Mouse (Mus musculus) megakaryocyte, embryonic 14.5 days (primary cell): Measurements from ENCODE around the gene Amtn. TPM values are rescaled to one million over a fixed set of nuclear protein-coding genes. Genes with fewer than 3 reads are reported as not detected.
"Not testable (repeated sequence)": the region's sequence is repeated elsewhere in the genome, so short reads cannot be mapped to it uniquely, and the experiment has no call there.

Experiments used
- H3K27me3 ChIP-seq: replicated peaks from 2 replicates; pipeline ENCODE3; 2012; ENCODE audit warnings: inconsistent platforms
- H3K36me3 ChIP-seq: replicated peaks from 2 replicates; pipeline ENCODE3; 2012; ENCODE audit warnings: low read length, inconsistent platforms, mixed read lengths
- H3K4me1 ChIP-seq: 2 replicates; pipeline ENCODE4 v1.6.1; 2012; ENCODE audit warnings: inconsistent platforms
- H3K4me3 ChIP-seq: replicated peaks from 2 replicates; pipeline ENCODE3; 2012; ENCODE audit warnings: moderate library complexity, mild to moderate bottlenecking, inconsistent platforms
- H3K9me3 ChIP-seq: 2 replicates; pipeline ENCODE4 v1.6.1; 2012; ENCODE audit warnings: inconsistent platforms
- FLI1 ChIP-seq: IDR thresholded peaks from 2 replicates; pipeline ENCODE4 v1.6.1; 2012; ENCODE audit warnings: low read length, inconsistent platforms, mixed read lengths
- GATA1 ChIP-seq: IDR thresholded peaks from 3 replicates; pipeline ENCODE4 v1.6.1; 2012; ENCODE audit warnings: mixed read lengths, low read length, inconsistent platforms, borderline replicate concordance
- polyA plus RNA-seq: library from polyadenylated mRNA; stranded (reverse); fragments of >175 nt; gene quantifications from 2 replicates; pipeline ENCODE4 v1.2.3, GENCODE M21; 2012; ENCODE audit warnings: low replicate concordance; ENCODE audit not compliant: insufficient read depth

Amtn gene
- polyA plus RNA-seq, 1 experiment, result not detected

- Histone ChIP-seq H3K9me3 (no peaks in the 10 kb centered on the region), H3K36me3 (no peaks in the 10 kb centered on the region), H3K4me1 (no peaks in the 10 kb centered on the region), H3K4me3 (no peak overlapping the region), H3K27me3 (no peaks in the 10 kb centered on the region)
- TF ChIP-seq FLI1 (no peak), GATA1 (no peak)
Observed at GRCm38 (mm10) chr5:88420319-88421065, 44.6 kb downstream of the Amtn start.

GRCm38 (mm10) chr5:88424892-88425291 is 49.0 kb downstream of the Amtn start:
- not testable (repeated sequence) for H3K4me3 ChIP-seq, H3K9me3 ChIP-seq, H3K4me1 ChIP-seq, H3K27me3 ChIP-seq, H3K36me3 ChIP-seq

DNA sequence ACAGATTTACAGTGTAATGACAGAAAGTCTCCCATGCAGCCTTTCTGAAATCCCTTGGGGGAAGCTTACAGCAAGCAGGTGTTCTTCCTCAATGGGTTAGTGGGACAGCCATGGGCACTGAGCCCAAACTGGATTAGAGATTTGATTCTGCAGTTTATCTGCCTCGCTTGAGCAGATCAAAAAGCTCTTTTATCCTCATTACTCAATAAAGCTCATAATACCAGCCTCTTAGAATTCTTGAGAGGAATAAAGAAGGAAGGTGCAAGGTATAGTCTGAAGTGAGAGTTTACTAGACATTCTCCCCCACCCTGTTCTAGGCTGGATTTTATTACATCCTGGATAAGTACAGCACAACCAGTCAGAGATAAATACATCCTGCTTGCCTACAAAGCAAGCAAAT is 50.8 kb downstream of the Amtn start:
- Histone ChIP-seq H3K27me3 (no peaks in the 10 kb centered on the region), H3K36me3 (no peaks in the 10 kb centered on the region)
- TF ChIP-seq FLI1 (no peak), GATA1 (no peak)

More for the DNA sequence above, 50.8 kb downstream of the Amtn start:
- no peaks in the 10 kb centered on the region for H3K9me3 ChIP-seq
- no peak overlapping the region for H3K4me3 ChIP-seq
- H3K4me1 ChIP-seq, result no peaks in the 10 kb centered on the region

Other genes with a start within 250 kb of the Amtn start
- not detected in 2 replicates for gene Gm11115, start 222.0 kb upstream of the Amtn start, polyA plus RNA-seq
- not detected in 2 replicates for gene Gm7714, start 107.2 kb upstream of the Amtn start, polyA plus RNA-seq
- not detected in 2 replicates for gene Prol1, start 58.8 kb upstream of the Amtn start, polyA plus RNA-seq
- not detected in 2 replicates for gene Ambn, start 79.9 kb downstream of the Amtn start, polyA plus RNA-seq
- not detected in 2 replicates for gene Enam, start 111.9 kb downstream of the Amtn start, polyA plus RNA-seq
- gene Jchain, start 151.8 kb downstream of the Amtn start, polyA plus RNA-seq, result not detected in 2 replicates
- gene Utp3, start 178.4 kb downstream of the Amtn start, polyA plus RNA-seq, result 6.4 and 54.3 TPM in 2 replicates
- gene Rufy3, start 188.9 kb downstream of the Amtn start, polyA plus RNA-seq, result 3.1 and 3.2 TPM in 2 replicates